Mouse (Mus musculus) midbrain, embryonic 16.5 days (tissue): ENCODE measurements around the gene Dedd2. TPM values are rescaled to one million over a fixed set of nuclear protein-coding genes. Genes with fewer than 3 reads are reported as not detected.

ENCODE experiments used
- ATAC-seq: fragments of 200-750 bp; cut with Nextera tagmentation; 2 replicates; pipeline ENCODE4 v1.8.0; 2017; ENCODE audit warnings: moderate TSS enrichment
- H3K27ac ChIP-seq: fragments of 300-500 bp; sonication (generic); 2 replicates; pipeline ENCODE4 v1.5.1; 2014; ENCODE audit warnings: mild to moderate bottlenecking, low read length, mixed read lengths
- H3K27me3 ChIP-seq: fragments of 300-500 bp; sonication (generic); 2 replicates; pipeline ENCODE4 v1.6.1; 2014; ENCODE audit warnings: low read depth, low read length, mixed read lengths; ENCODE audit not compliant: control insufficient read depth, insufficient read depth
- H3K36me3 ChIP-seq: fragments of 300-500 bp; sonication (generic); 2 replicates; pipeline ENCODE4 v1.6.1; 2014; ENCODE audit warnings: mild to moderate bottlenecking, low read length, moderate library complexity, mixed read lengths; ENCODE audit not compliant: control insufficient read depth, insufficient read depth
- H3K4me1 ChIP-seq: fragments of 300-500 bp; sonication (generic); 2 replicates; pipeline ENCODE4 v1.6.1; 2014; ENCODE audit warnings: mild to moderate bottlenecking, low read length, mixed read lengths; ENCODE audit not compliant: control insufficient read depth, insufficient read depth
- H3K4me2 ChIP-seq: fragments of 300-500 bp; sonication (generic); 2 replicates; pipeline ENCODE4 v1.6.1; 2014; ENCODE audit warnings: mild to moderate bottlenecking, low read length, mixed read lengths
- H3K4me3 ChIP-seq: fragments of 300-500 bp; sonication (generic); 2 replicates; pipeline ENCODE4 v1.5.1; 2014; ENCODE audit warnings: low read depth, mild to moderate bottlenecking, low read length, moderate library complexity, mixed read lengths
- H3K9ac ChIP-seq: fragments of 300-500 bp; sonication (generic); 2 replicates; pipeline ENCODE4 v1.6.1; 2014; ENCODE audit warnings: low read depth, low read length, mixed read lengths
- H3K9me3 ChIP-seq: fragments of 300-500 bp; sonication (generic); replicated peaks from 2 replicates; pipeline ENCODE4 v1.6.1; 2014; ENCODE audit warnings: mild to moderate bottlenecking, low read length, mixed read lengths; ENCODE audit not compliant: control insufficient read depth, poor library complexity, severe bottlenecking
- WGBS: fragments of 180-500 bp; shearing (Covaris S2); extraction: QIAGEN DNeasy Blood & Tissue Kit; methylation state at CpG from one replicate; pipeline ENCODE4 v1.1.7; 2014; 5-methylcytosine and 5-hydroxymethylcytosine counted together
- polyA plus RNA-seq: library from polyadenylated mRNA; unstranded; fragments of >200 nt; fragmentation: Nextera tagmentation; extraction: Ambion mirVana; gene quantifications from 2 replicates; pipeline ENCODE4 v1.2.1, GENCODE M21; 2015

The Dedd2 gene
- polyA plus RNA-seq, 1 experiment from 2014 or later = 14.6 TPM

DNA sequence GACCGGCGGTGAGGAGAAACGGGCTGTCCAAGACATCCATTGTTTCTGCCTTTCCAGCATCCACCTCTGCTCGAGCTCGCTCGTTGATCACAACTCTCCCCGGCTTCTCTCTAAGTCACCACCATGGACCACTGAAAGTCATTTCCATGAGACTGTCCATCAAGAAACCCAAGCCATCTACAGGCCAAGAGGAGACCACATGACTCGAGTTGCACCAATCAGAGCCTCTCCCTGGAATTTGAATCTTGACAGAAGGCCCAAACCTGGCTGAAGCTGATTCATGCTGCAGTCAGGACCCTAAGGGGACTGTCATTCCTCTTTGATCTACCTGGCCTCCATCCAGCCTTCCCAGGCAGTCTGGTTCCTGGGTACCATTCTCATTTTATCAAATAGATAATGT, 28.3 kb downstream of the Dedd2 start:
- H3K27ac ChIP-seq = 0 out of 2 replicates have a peak overlapping the region, but pooled peaks have one; percentile 22
- ATAC-seq = peak; percentile 71

DNA sequence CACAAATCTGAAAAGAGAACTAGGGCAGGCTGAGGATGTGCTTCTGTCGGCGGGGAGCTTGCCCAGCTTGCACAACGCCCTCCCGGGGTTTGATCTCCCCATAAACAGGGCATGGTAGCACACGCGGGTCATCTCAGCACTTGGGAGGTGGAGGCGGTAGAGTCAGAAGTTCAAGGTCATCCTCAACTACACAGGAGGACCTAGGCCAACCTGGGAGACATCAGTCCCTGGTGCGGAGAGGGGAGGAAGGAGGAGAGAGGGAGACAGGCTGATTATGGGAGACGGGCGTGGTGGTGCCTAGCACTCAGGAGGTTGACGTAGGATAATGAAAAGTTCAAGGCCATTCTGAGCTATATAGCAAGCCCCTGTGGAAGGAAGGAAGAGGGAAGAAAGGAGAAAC, 29.6 kb downstream of the Dedd2 start:
- WGBS = 87% methylated on average over 11 of the region's 11 CpGs

More for the DNA sequence above, 28.3 kb downstream of the Dedd2 start:
- H3K36me3 ChIP-seq = no peaks in the 10 kb centered on the region
- WGBS = 60% methylated on average over 8 of the region's 8 CpGs
- no peak overlapping the region for H3K9ac ChIP-seq
- no peak overlapping the region for H3K4me2 ChIP-seq
- no peaks in the 10 kb centered on the region for H3K27me3 ChIP-seq
- no peaks in the 10 kb centered on the region for H3K4me1 ChIP-seq
- no peaks in the 10 kb centered on the region for H3K9me3 ChIP-seq
- H3K4me3 ChIP-seq = no peak overlapping the region; the same call in 1 of the 2 replicates

DNA sequence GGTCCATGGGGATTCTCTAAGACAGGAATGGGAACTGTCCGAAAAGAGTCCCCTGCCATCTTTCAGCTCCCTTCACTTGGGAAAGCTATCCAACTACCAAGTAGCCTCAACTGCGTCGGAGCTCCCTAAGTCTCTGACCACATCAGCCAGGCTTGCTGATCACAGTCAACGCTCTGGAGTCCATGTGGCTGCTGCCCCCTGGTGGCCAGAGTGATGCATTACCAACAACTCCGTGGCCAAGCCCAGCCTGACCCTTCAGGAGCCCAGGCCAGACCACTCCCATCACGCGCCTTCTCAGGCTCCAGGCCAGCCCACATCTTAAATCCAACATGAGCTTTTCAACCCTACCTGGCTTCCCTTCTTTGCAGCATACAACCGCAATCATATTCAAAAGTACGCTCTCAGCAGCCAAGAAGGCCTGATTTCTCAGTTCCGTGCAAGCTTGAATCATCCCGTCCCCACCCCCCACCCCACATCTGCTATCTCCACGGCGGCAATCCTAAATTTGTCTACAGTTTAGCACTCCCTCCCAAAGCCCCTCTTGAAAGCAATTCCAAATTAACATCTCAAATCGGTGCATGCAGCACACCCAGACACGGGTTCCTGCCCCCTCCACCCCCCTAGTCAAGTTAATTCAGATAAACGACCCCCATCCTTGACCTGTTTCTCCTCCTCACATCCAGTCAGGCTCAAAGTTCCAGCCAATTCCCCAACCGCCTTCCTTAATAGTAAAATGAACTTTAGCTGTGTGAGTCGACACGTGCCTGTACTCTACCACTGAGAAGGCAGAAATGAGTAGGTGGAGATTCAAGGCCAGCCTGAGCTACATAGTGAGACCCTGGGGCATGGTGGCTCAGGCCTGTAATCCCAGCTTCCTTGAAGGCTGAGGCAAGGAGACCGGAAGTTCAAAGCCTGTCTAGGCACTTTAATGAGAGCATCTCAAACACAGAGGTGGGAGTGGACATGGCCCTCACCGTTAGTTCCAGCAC, 32.5 kb downstream of the Dedd2 start:
- H3K27ac ChIP-seq = no peak overlapping the region
- no peaks in the 10 kb centered on the region for H3K4me1 ChIP-seq
- H3K9me3 ChIP-seq = no peaks in the 10 kb centered on the region
- H3K9ac ChIP-seq = no peak overlapping the region
- peak; percentile 79 for ATAC-seq
- H3K27me3 ChIP-seq = no peaks in the 10 kb centered on the region; the same call in 1 of the 2 replicates
- H3K4me3 ChIP-seq = no peak overlapping the region
- H3K4me2 ChIP-seq = peak overlapping the region; percentile 24
- no peaks in the 10 kb centered on the region for H3K36me3 ChIP-seq
- 30% methylated on average over 21 of the region's 21 CpGs for WGBS

More for the DNA sequence above, 29.6 kb downstream of the Dedd2 start:
- no peaks in the 10 kb centered on the region for H3K36me3 ChIP-seq
- H3K9ac ChIP-seq = no peak overlapping the region
- no peak overlapping the region for H3K4me3 ChIP-seq
- no peak for ATAC-seq
- no peak overlapping the region for H3K4me2 ChIP-seq
- no peaks in the 10 kb centered on the region for H3K9me3 ChIP-seq
- no peak overlapping the region for H3K27ac ChIP-seq
- H3K4me1 ChIP-seq = no peaks in the 10 kb centered on the region
- H3K27me3 ChIP-seq = no peaks in the 10 kb centered on the region

DNA sequence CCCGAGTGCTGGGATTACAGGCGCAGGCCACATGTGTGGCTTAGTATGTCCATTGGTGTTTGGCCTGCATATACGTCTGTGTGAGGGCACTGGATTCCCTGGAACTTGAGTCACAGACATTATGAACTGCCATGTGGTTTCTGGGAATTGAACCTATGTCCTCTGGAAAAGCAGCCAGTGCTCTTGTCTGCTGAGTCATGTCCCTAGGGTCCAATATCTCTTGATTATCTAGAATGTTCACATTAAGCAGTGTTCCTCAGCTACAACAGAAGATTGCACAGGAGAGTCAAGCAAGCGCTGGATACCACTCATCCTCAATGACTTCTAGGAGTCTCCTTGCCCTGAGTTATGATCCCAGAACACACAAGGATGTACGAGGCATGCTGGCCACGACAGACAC, 36.3 kb downstream of the Dedd2 start:
- 79% methylated on average over 6 of the region's 6 CpGs for WGBS
- no peak for ATAC-seq
- Histone ChIP-seq H3K27ac (no peak overlapping the region), H3K9ac (no peak overlapping the region), H3K4me1 (peaks cover 22% of the 10 kb centered on the region), H3K36me3 (no peaks in the 10 kb centered on the region), H3K9me3 (no peaks in the 10 kb centered on the region), H3K27me3 (no peaks in the 10 kb centered on the region; the same call in 1 of the 2 replicates), H3K4me2 (no peak overlapping the region), H3K4me3 (no peak overlapping the region)

DNA sequence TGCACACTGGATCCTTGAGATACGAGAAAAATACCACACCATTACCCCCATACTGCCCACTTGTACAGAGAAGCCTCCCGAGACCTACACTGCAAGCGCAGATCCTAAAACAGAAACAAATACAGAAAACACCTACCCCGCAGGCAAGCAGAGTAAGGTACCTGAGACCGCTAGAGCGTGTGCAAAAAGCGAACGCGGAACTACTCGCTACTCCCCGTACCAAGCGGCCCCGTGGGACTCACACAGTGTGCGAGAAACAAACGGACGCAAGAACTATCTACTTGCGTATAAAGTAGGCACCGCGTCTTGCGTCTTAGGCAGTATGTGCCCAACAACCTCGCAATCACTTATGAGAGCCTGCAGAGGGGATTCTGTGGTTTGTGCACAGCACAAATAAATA, 38.6 kb downstream of the Dedd2 start:
- 2% methylated on average over 21 of the region's 21 CpGs for WGBS
- Histone ChIP-seq H3K36me3 (no peaks in the 10 kb centered on the region), H3K4me3 (peak overlapping the region; percentile 28), H3K9ac (peak overlapping the region; percentile 49), H3K4me1 (peaks cover 33% of the 10 kb centered on the region), H3K4me2 (peak overlapping the region; percentile 92), H3K27ac (no peak overlapping the region), H3K27me3 (no peaks in the 10 kb centered on the region; the same call in 1 of the 2 replicates), H3K9me3 (no peaks in the 10 kb centered on the region)
- ATAC-seq = no peak

DNA sequence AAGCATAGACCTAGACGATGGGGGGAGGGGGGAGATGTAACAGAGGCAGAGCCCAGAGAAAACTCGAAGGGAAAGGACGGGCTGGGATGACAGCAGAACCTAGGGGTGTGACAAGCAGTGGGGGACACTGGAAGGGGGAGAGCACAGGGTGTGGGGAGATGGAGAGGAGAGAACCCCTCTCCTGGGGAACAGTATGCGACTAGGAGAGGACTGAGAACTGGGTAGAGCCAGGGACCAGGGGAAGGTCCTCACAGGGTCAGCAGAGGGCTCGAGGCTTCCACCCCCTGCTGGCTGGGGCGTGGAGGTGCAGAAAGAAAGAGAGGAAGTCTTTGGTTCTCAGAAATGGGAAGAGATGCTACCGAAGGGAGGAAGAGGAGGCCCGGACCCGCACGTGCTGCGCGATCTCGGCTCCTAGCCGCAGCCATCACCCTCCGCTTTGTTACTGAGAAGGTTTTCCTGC, 39.1 kb downstream of the Dedd2 start:
- Histone ChIP-seq H3K4me3 (peak overlapping the region; percentile 28), H3K9ac (peak overlapping the region; percentile 49), H3K27ac (no peak overlapping the region), H3K9me3 (no peaks in the 10 kb centered on the region), H3K4me1 (peaks cover 37% of the 10 kb centered on the region), H3K36me3 (no peaks in the 10 kb centered on the region), H3K4me2 (peak overlapping the region; percentile 92), H3K27me3 (no peaks in the 10 kb centered on the region; the same call in 1 of the 2 replicates)
- 4% methylated on average over 14 of the region's 15 CpGs for WGBS
- no peak for ATAC-seq

DNA sequence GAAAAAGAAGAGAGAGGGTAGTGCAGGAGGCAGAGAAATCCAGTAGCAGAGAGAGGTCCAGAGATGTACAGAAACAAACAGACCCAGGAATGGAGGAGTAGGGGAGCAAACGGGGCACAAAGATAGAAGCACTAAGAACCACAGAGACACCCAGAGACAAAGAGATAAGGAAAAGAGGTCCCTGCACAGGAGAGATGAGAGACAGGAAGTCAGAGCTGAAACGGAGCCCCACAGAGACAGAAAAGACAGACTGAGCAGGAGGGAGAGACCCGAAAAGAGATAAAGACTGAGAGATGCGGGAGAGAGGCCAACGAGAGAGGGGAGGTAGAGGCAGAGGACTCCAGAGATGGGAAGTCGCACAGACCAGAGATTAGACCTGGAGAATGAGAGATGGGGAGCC, 39.9 kb downstream of the Dedd2 start:
- Histone ChIP-seq H3K4me1 (peaks cover 38% of the 10 kb centered on the region), H3K4me2 (peak overlapping the region; percentile 92), H3K27ac (peak overlapping the region; percentile 100), H3K36me3 (no peaks in the 10 kb centered on the region), H3K9ac (peak overlapping the region; percentile 92), H3K9me3 (no peaks in the 10 kb centered on the region), H3K4me3 (peak overlapping the region; percentile 68), H3K27me3 (no peaks in the 10 kb centered on the region; the same call in 1 of the 2 replicates)
- no peak for ATAC-seq
- WGBS = 3% methylated on average over 6 of the region's 6 CpGs

DNA sequence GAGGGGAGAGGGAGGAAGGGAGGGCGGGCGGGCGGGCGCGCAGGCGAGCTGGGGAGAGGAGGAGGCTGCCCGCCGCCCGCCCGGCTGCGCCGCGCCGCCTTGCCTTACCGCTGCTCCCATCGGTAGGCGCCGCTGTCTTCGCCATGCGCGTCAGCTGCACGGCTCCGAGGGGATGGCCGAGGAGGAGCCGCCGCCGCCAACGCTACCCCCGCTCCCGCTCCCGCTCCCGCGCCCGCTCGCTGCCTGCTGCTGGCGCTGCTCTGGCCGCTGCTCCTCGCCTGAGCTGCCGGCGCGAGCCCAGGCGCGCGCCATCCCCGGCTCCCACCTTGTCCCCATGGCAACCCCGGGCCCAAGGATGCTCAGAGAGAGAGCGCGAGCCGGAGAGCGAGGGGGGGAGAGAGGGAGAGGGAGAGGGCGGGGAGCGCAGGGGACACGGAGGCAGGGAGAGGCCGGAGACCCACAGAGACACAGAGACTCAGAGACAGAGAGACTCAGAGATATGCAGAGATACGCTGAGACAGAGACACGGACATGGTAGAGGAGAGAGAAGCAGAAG, 40.7 kb downstream of the Dedd2 start, which contains the start of gene Pou2f2:
Gene Pou2f2 (minus strand): TSS at position 121 of the 556 bp plus-strand sequence.
- H3K27me3 ChIP-seq = no peaks in the 10 kb centered on the region; the same call in 1 of the 2 replicates
- ATAC-seq = peak; percentile 93
- H3K4me3 ChIP-seq = peak within 1 kb of the TSS; percentile 68
- WGBS = 1% methylated on average over 36 of the region's 56 CpGs
- H3K27ac ChIP-seq = peak within 1 kb of the TSS; percentile 100
- H3K9me3 ChIP-seq = no peaks in the 10 kb centered on the region
- H3K4me2 ChIP-seq = peak within 1 kb of the TSS; percentile 92
- H3K9ac ChIP-seq = peak within 1 kb of the TSS; percentile 92
- no peaks in the 10 kb centered on the region for H3K36me3 ChIP-seq
- H3K4me1 ChIP-seq = peaks cover 38% of the 10 kb centered on the region
